9 mouse cellular contexts compared by ENCODE assay signal in the genomic region with DNA sequence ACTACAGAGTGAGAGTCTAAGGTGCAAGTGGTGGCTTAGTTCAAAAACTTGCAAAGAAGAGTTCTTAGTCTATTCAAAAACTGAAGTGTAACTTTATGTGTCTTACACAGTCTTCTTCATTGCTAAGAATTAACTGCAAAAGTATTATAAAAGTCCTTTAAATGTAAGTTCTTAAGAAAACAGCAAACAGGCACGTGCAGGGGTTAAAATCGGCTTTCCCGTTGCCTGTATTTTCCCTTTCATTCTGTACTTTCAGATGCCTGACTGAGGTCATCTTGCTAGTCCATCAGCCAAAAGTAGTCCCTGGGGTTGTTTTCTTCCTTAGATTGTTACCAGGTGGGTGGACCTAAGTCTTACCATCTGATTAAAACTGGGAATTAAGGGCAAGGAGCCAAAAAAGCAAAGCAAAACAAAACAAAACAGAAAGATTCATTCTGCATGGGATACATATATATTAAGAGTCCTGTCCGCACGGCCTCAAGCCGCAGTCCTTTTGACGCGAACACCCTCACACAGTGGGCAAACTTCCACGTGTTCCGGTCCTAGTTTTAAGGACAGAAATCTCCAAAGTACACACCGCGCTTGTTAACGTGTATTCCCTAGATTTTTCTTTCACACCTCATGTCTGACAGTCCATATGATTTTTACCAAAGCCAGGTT. TPM values are rescaled to one million over a fixed set of nuclear protein-coding genes. Genes with fewer than 3 reads are reported as not detected.
DNase-seq lines count a peak whose midpoint lies in the region; ATAC-seq lines count a peak whose summit lies in the region.
"Had no signal": no experiment of that assay in that cellular context is flagged by ENCODE, and none has a peak within 500 bp of the region (broad histone marks: within the 10 kb centered on the region; RNA-seq: fewer than 3 reads in every experiment).

No protein-coding gene starts in this region.

- H3K36me3 ChIP-seq in heart, embryonic 13.5 days: no peaks in the 10 kb centered on the region
- H3K36me3 ChIP-seq in limb, embryonic 11.5 days (ENCODE audit: control insufficient read depth, insufficient read depth, low read length): no peaks in the 10 kb centered on the region
- no peaks in the 10 kb centered on the region for H3K36me3 ChIP-seq in neural tube, embryonic 12.5 days
- H3K36me3 ChIP-seq: G1E had no signal

- H3K9me3 ChIP-seq in heart, embryonic 13.5 days: no peaks in the 10 kb centered on the region
- H3K9me3 ChIP-seq in limb, embryonic 11.5 days (ENCODE audit: control insufficient read depth, low read length): no peaks in the 10 kb centered on the region
- no peaks in the 10 kb centered on the region for H3K9me3 ChIP-seq in neural tube, embryonic 12.5 days
- H3K9me3 ChIP-seq: G1E had no signal

- H3K9ac ChIP-seq in heart, embryonic 13.5 days: peak overlapping the region; percentile 93
- peak overlapping the region; percentile 86; the same call in 1 of the 2 replicates for H3K9ac ChIP-seq in limb, embryonic 11.5 days (ENCODE audit: low read length)
- no peak overlapping the region for H3K9ac ChIP-seq in neural tube, embryonic 12.5 days

- 62% methylated on average over 13 of the region's 13 CpGs for WGBS in heart, embryonic 13.5 days
- WGBS in limb, embryonic 11.5 days: 67% methylated on average over 13 of the region's 13 CpGs
- WGBS in neural tube, embryonic 12.5 days: 69% methylated on average over 13 of the region's 13 CpGs

- no peak overlapping the region for H3K27ac ChIP-seq in heart, embryonic 13.5 days (replicated peaks)
- no peak overlapping the region for H3K27ac ChIP-seq in limb, embryonic 11.5 days (replicated peaks; ENCODE audit: low read depth, low read length)
- no peak overlapping the region for H3K27ac ChIP-seq in neural tube, embryonic 12.5 days

- no peaks in the 10 kb centered on the region for H3K27me3 ChIP-seq in heart, embryonic 13.5 days (replicated peaks)
- H3K27me3 ChIP-seq in limb, embryonic 11.5 days (ENCODE audit: control insufficient read depth, insufficient read depth, low read length): no peaks in the 10 kb centered on the region
- H3K27me3 ChIP-seq in neural tube, embryonic 12.5 days (replicated peaks): no peaks in the 10 kb centered on the region

- H3K4me3 ChIP-seq in heart, embryonic 13.5 days: peak overlapping the region; percentile 88
- H3K4me3 ChIP-seq in limb, embryonic 11.5 days (ENCODE audit: low read depth, low read length): peak overlapping the region; percentile 65
- peak overlapping the region; percentile 75 for H3K4me3 ChIP-seq in neural tube, embryonic 12.5 days

- peak overlapping the region; percentile 82 for H3K4me2 ChIP-seq in heart, embryonic 13.5 days
- H3K4me2 ChIP-seq in limb, embryonic 11.5 days (ENCODE audit: low read depth, severe bottlenecking): peak overlapping the region; percentile 76
- peak overlapping the region; percentile 89 for H3K4me2 ChIP-seq in neural tube, embryonic 12.5 days (replicated peaks)

- ATAC-seq in heart, embryonic 13.5 days (ENCODE audit: extremely low read depth, insufficient number of reproducible peaks, low FRiP score, low TSS enrichment): no peak
- no peak; the same call in 1 of the 2 replicates for ATAC-seq in limb, embryonic 11.5 days (ENCODE audit: insufficient number of reproducible peaks, low FRiP score, low TSS enrichment, low read depth)
- ATAC-seq in neural tube, embryonic 12.5 days (ENCODE audit: low FRiP score, low read depth): peak; percentile 28

- peaks cover 19% of the 10 kb centered on the region for H3K4me1 ChIP-seq in heart, embryonic 13.5 days
- H3K4me1 ChIP-seq in limb, embryonic 11.5 days (ENCODE audit: control insufficient read depth, insufficient read depth, low read length): no peaks in the 10 kb centered on the region
- H3K4me1 ChIP-seq in neural tube, embryonic 12.5 days: no peaks in the 10 kb centered on the region

- peak; percentile 58 for DNase-seq in gastrocnemius, adult 18-20 months (ENCODE audit: low spot score)
- DNase-seq in gastrocnemius, postnatal 4 days (ENCODE audit: low spot score in 2 of 2): no peak
- peak; percentile 59 for DNase-seq in cerebellum, adult 9-11 months
- DNase-seq in limb, embryonic 11.5 days (ENCODE audit: low spot score): no peak
- no peak for DNase-seq in spleen, postnatal 10 days (ENCODE audit: low spot score in 2 of 2)
- DNase-seq in ovary, postnatal 14 days (ENCODE audit: low spot score): no peak

RNA-seq across cellular contexts. Expression of a gene that starts 1.1 kb away (rescaled TPM):
- total RNA-seq in gastrocnemius, adult 18-20 months (2021): 1 to 10 TPM; 3.7 to 4.4 TPM
- 10 to 100 TPM; 12.3 to 12.6 TPM for total RNA-seq in gastrocnemius, postnatal 4 days (2021)
- 18.4 and 18.6 TPM in 2 replicates for polyA plus RNA-seq in heart, embryonic 13.5 days (2015; fragmentation: Nextera tagmentation; extraction: Ambion mirVana)
- 16.0 and 18.6 TPM in 2 replicates for polyA plus RNA-seq in limb, embryonic 11.5 days (2014; fragmentation: Nextera tagmentation; extraction: Ambion mirVana)
- 20.4 and 21.2 TPM in 2 replicates for polyA plus RNA-seq in neural tube, embryonic 12.5 days (2016; fragmentation: Nextera tagmentation; extraction: Ambion mirVana)
- polyA plus RNA-seq: G1E had no signal

RNA-seq across cellular contexts. Expression of a gene that starts 28.4 kb away (rescaled TPM):
- 10 to 100 TPM; 34.1 to 38.4 TPM for total RNA-seq in gastrocnemius, adult 18-20 months (2021)
- total RNA-seq in gastrocnemius, postnatal 4 days (2021): 10 to 100 TPM; 25.1 to 25.3 TPM
- polyA plus RNA-seq in heart, embryonic 13.5 days (2015; fragmentation: Nextera tagmentation; extraction: Ambion mirVana): 30.0 and 30.9 TPM in 2 replicates
- polyA plus RNA-seq in limb, embryonic 11.5 days (2014; fragmentation: Nextera tagmentation; extraction: Ambion mirVana): 25.7 and 26.5 TPM in 2 replicates
- 30.5 and 33.1 TPM in 2 replicates for polyA plus RNA-seq in neural tube, embryonic 12.5 days (2016; fragmentation: Nextera tagmentation; extraction: Ambion mirVana)

Comparison
In these comparisons a context has a peak if more than half of its experiments do, and no peak if none do; other contexts are left out.
1. DNase-seq: peak in gastrocnemius, adult 18-20 months (single experiment) and cerebellum, adult 9-11 months (single experiment); none in gastrocnemius, postnatal 4 days (0 of 2), limb, embryonic 11.5 days (single experiment), spleen, postnatal 10 days (0 of 2) and ovary, postnatal 14 days (single experiment).
2. Peak in every context shown above with its lines, with median percentiles within 50 percentile points of each other: H3K4me2 ChIP-seq and H3K4me3 ChIP-seq.